In the genomic region with DNA sequence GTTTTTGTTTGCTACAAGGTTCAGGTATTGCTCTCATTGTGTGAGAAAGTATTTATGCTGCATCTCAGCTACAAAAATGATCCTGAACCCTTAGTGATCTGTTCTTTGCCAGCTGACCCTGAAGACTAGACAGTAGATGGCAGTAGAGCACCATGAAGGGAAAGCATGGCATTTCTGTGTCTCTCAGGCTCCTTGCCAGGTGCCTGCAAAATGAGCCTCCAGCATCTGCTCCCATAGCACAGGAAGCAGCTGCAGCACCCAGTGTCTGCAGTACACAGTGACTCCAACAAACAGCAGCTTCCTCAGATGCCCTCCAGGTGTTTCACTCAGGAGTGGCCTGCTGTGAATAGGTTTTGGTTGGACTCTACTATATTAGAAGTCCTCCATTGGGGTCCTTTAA, we compare ENCODE assay signal across 10 mouse cellular contexts. TPM values are rescaled to one million over a fixed set of nuclear protein-coding genes. Genes with fewer than 3 reads are reported as not detected.
A peak's percentile ranks its signal among the peaks of the same experiment; 100 is the strongest.
DNase-seq lines count a peak whose midpoint lies in the region; ATAC-seq and TF ChIP-seq lines count a peak whose summit lies in the region.
"Not testable (repeated sequence)": the region's sequence is repeated elsewhere in the genome, so short reads cannot be mapped to it uniquely, and the experiment has no call there.
"Had no signal": no experiment of that assay in that cellular context is flagged by ENCODE, and none has a peak within 500 bp of the region (broad histone marks: within the 10 kb centered on the region; RNA-seq: fewer than 3 reads in every experiment).

No protein-coding gene starts in this region.

- peak; percentile 60; the same call in 1 of the 2 replicates for ATAC-seq in forebrain, embryonic 14.5 days
- not testable (repeated sequence) for ATAC-seq in liver, postnatal 0 days
- ATAC-seq in neural tube, embryonic 14.5 days (ENCODE audit: low read depth) = peak; percentile 84; the same call in 1 of the 2 replicates

- TF ChIP-seq POLR2A in thymus, adult 2 months (IDR thresholded peaks at IDR 0.05; ENCODE audit: control insufficient read depth, extremely low read depth, insufficient read depth, low read length, poor library complexity) = not testable (repeated sequence)

- not testable (repeated sequence) for H3K4me3 ChIP-seq in E14TG2a.4 (replicated peaks; ENCODE audit: low read length); forebrain, embryonic 14.5 days (ENCODE audit: low read depth, low read length); liver, postnatal 0 days (ENCODE audit: low read depth, low read length); neural tube, embryonic 14.5 days (ENCODE audit: low read depth, low read length); thymus, adult 2 months (ENCODE audit: control insufficient read depth, insufficient read depth, low read length)

- not testable (repeated sequence) for H3K9ac ChIP-seq in forebrain, embryonic 14.5 days (ENCODE audit: low read length); liver, postnatal 0 days (replicated peaks); neural tube, embryonic 14.5 days (replicated peaks; ENCODE audit: low read depth, low read length)

- not testable (repeated sequence) for H3K27ac ChIP-seq in forebrain, embryonic 14.5 days (ENCODE audit: low read depth, low read length); liver, postnatal 0 days (ENCODE audit: low read depth); neural tube, embryonic 14.5 days (ENCODE audit: low read depth, low read length); thymus, adult 2 months (ENCODE audit: control insufficient read depth, insufficient read depth, low read length)

- not testable (repeated sequence) for H3K4me2 ChIP-seq in forebrain, embryonic 14.5 days (ENCODE audit: low read length); liver, postnatal 0 days (ENCODE audit: low read depth, low read length); neural tube, embryonic 14.5 days (ENCODE audit: low read depth, low read length)

- DNase-seq in c-Kit-positive CD71-negative TER-119-negative erythroid progenitor cells, embryonic 14.5 days (ENCODE audit: low read depth) = peak; percentile 9
- peak; percentile 88 for DNase-seq in forebrain, embryonic 14.5 days (ENCODE audit: low spot score)
- peak; percentile 19 to 32 for DNase-seq in heart, postnatal 36 days
- peak; percentile 6 for DNase-seq in large intestine, adult 2 months (ENCODE audit: low read depth, low spot score)
- peak; percentile 24 for DNase-seq in liver, postnatal 0 days
- peak; percentile 60 for DNase-seq in thymus, adult 2 months

- H3K9me3 ChIP-seq in E14TG2a.4 (ENCODE audit: low read length); forebrain, embryonic 14.5 days (replicated peaks; ENCODE audit: control insufficient read depth, low read length); liver, postnatal 0 days (ENCODE audit: low read length); neural tube, embryonic 14.5 days (ENCODE audit: control insufficient read depth, low read length): not testable (repeated sequence)

- TF ChIP-seq CTCF in E14TG2a.4 (conservative IDR thresholded peaks at IDR 0.05; ENCODE audit: low read length) = peak; percentile 35
- peak; percentile 79 for TF ChIP-seq CTCF in liver, postnatal 0 days (IDR thresholded peaks at IDR 0.05; ENCODE audit: low read depth)
- TF ChIP-seq CTCF in thymus, adult 2 months (IDR thresholded peaks at IDR 0.05; ENCODE audit: borderline replicate concordance, control insufficient read depth, extremely low read depth, insufficient read depth, low read length, poor library complexity) = not testable (repeated sequence)

- not testable (repeated sequence) for H3K4me1 ChIP-seq in E14TG2a.4 (replicated peaks; ENCODE audit: low read depth, low read length); forebrain, embryonic 14.5 days (ENCODE audit: control insufficient read depth, insufficient read depth, low read length); liver, postnatal 0 days (ENCODE audit: insufficient read depth); neural tube, embryonic 14.5 days (ENCODE audit: control insufficient read depth, insufficient read depth, low read length); thymus, adult 2 months (replicated peaks; ENCODE audit: control insufficient read depth, insufficient read depth, low read length)

- not testable (repeated sequence) for TF ChIP-seq EP300 in liver, postnatal 0 days (IDR thresholded peaks at IDR 0.05; ENCODE audit: low read depth)

- H3K36me3 ChIP-seq in E14TG2a.4 (ENCODE audit: insufficient read depth, low read length); forebrain, embryonic 14.5 days (ENCODE audit: control insufficient read depth, insufficient read depth, low read length); liver, postnatal 0 days (replicated peaks; ENCODE audit: insufficient read depth, low read length); neural tube, embryonic 14.5 days (ENCODE audit: control insufficient read depth, insufficient read depth, low read length); thymus, adult 2 months (ENCODE audit: control insufficient read depth, insufficient read depth, low read length): not testable (repeated sequence)

- H3K27me3 ChIP-seq in E14TG2a.4 (ENCODE audit: insufficient read depth, low read length); forebrain, embryonic 14.5 days (replicated peaks; ENCODE audit: control insufficient read depth, insufficient read depth, low read length); liver, postnatal 0 days (ENCODE audit: insufficient read depth, low read length); neural tube, embryonic 14.5 days (ENCODE audit: control insufficient read depth, insufficient read depth, low read length); thymus, adult 2 months (ENCODE audit: control insufficient read depth, insufficient read depth, low read length): not testable (repeated sequence)

- intact Hi-C loops in heart, postnatal 36 days (cut with DNase I) = loop anchor here (5.0 kb wide), 1 partner anchor 48 kb away; no protein-coding TSS in a partner anchor

RNA-seq across cellular contexts. Expression of a gene that starts 12.9 kb away (rescaled TPM):
- polyA plus RNA-seq in forebrain, embryonic 14.5 days (2014; fragmentation: Nextera tagmentation; extraction: Ambion mirVana) = not detected in 2 replicates
- total RNA-seq in heart, postnatal 36 days (2021) = not detected
- polyA plus RNA-seq in large intestine, adult 2 months (2012; rRNA removed) = not detected in 2 replicates
- polyA plus RNA-seq in liver, postnatal 0 days (2015; fragmentation: Nextera tagmentation; extraction: Ambion mirVana) = not detected in 2 replicates
- polyA plus RNA-seq in neural tube, embryonic 14.5 days (2014; fragmentation: Nextera tagmentation; extraction: Ambion mirVana) = not detected in 2 replicates
- polyA plus RNA-seq in thymus, adult 2 months (2012; rRNA removed) = not detected in 2 replicates
- polyA plus RNA-seq: gonadal fat pad, adult 2 months; liver, embryonic 15.5 days had no signal

RNA-seq across cellular contexts. Expression of a gene that starts 29.4 kb away (rescaled TPM):
- polyA plus RNA-seq in forebrain, embryonic 14.5 days (2014; fragmentation: Nextera tagmentation; extraction: Ambion mirVana) = not detected in 2 replicates
- total RNA-seq in heart, postnatal 36 days (2021) = not detected
- not detected in 2 replicates for polyA plus RNA-seq in large intestine, adult 2 months (2012; rRNA removed)
- polyA plus RNA-seq in liver, postnatal 0 days (2015; fragmentation: Nextera tagmentation; extraction: Ambion mirVana) = not detected in 2 replicates
- not detected in 2 replicates for polyA plus RNA-seq in neural tube, embryonic 14.5 days (2014; fragmentation: Nextera tagmentation; extraction: Ambion mirVana)
- polyA plus RNA-seq in thymus, adult 2 months (2012; rRNA removed) = 0.10 and 0.13 TPM in 2 replicates
- polyA plus RNA-seq: gonadal fat pad, adult 2 months; liver, embryonic 15.5 days had no signal

Comparison
In these comparisons a context has a peak if more than half of its experiments do, and no peak if none do; other contexts are left out.
1. DNase-seq: peak in every context shown above with its lines; median percentile 88 in forebrain, embryonic 14.5 days; 60 in thymus, adult 2 months; 26 in heart, postnatal 36 days; 24 in liver, postnatal 0 days; 9 in c-Kit-positive CD71-negative TER-119-negative erythroid progenitor cells, embryonic 14.5 days; 6 in large intestine, adult 2 months.